Mouse (Mus musculus) brown adipose tissue, adult 24 weeks (tissue): ENCODE measurements around the gene Rsph3b. TPM values are rescaled to one million over a fixed set of nuclear protein-coding genes. Genes with fewer than 3 reads are reported as not detected.
"Not testable (repeated sequence)": the region's sequence is repeated elsewhere in the genome, so short reads cannot be mapped to it uniquely, and the experiment has no call there.

Experiments used
- H3K27ac ChIP-seq: fragments of 200-500 bp; replicated peaks from 2 replicates; pipeline ENCODE4 v1.5.1; 2012; ENCODE audit warnings: low read depth, mild to moderate bottlenecking, low read length
- H3K4me1 ChIP-seq: fragments of 200-500 bp; 2 replicates; pipeline ENCODE4 v1.6.1; 2012; ENCODE audit warnings: low read length, mixed read lengths; ENCODE audit not compliant: control insufficient read depth, insufficient read depth, insufficient read length
- H3K4me3 ChIP-seq: fragments of 200-500 bp; 2 replicates; pipeline ENCODE4 v1.5.1; 2012; ENCODE audit warnings: low read depth, mild to moderate bottlenecking, low read length, moderate library complexity; ENCODE audit not compliant: insufficient read depth
- polyA plus RNA-seq: library from polyadenylated mRNA; stranded (reverse); fragments of >200 nt; gene quantifications from 2 replicates; pipeline ENCODE4 v1.2.4, GENCODE M21; 2012; ENCODE audit not compliant: missing spikeins, insufficient read depth, insufficient read length

The Rsph3b gene
- polyA plus RNA-seq, 1 experiment = 82.4 TPM

- not testable (repeated sequence) for H3K27ac ChIP-seq, H3K4me3 ChIP-seq, H3K4me1 ChIP-seq
These were observed 14.5 kb upstream of the Rsph3b start for GRCm38 (mm10) chr17:6962936-6963335.

DNA sequence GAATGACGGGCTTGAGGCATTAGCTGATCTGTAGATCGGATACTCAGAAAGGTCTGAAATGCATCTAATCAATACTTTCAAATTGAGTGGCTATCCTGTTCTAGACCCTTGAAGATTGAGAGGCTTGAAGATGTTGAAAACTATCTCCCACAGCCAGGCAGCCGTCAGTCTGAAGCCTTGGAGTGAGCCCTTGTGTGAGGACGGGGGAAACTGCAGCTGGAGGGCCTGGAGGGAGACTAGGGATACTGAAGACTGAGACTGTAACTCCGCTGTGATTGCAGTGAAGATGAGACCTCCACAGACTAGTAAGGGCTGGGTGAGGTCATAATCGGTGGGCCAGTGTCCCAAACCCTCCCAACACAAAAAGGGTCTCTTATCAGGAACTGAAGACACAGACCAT, 13.9 kb upstream of the Rsph3b start:
- not testable (repeated sequence) for H3K4me3 ChIP-seq, H3K4me1 ChIP-seq, H3K27ac ChIP-seq

- H3K4me1 ChIP-seq = not testable (repeated sequence)
- H3K4me3 ChIP-seq = peak overlapping the region; percentile 48
- peak overlapping the region; percentile 37 for H3K27ac ChIP-seq
These were observed 12.9 kb upstream of the Rsph3b start for GRCm38 (mm10) chr17:6961181-6962000.

DNA sequence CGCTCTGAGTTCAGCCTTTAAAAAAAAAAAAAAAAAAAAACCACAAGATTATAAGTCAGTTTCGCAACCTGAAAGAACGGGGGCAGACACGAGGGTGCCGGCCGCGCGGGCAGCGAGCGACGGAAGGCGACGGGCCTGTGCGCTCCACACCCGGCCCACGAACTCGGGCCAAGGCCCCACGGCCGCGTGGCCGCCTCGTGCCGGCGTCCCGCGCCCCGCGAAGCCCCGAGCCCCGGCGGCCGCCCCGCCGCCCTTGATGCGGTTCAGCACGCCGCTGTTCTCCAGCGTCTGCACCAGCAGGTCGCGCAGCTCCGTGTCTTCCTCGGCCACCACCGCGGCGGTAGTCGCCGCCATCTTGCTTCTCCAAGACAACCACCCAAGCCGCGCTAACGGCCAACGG, 12.3 kb upstream of the Rsph3b start, which contains the start of gene Tagap1:
Tagap1 (minus strand) TSS at position 381 of the 400 bp plus-strand sequence.
- not testable (repeated sequence) for H3K4me1 ChIP-seq
- H3K27ac ChIP-seq = peak within 1 kb of the TSS; percentile 37
- H3K4me3 ChIP-seq = peak within 1 kb of the TSS; percentile 60

- H3K27ac ChIP-seq, H3K4me1 ChIP-seq: not testable (repeated sequence)
- peak overlapping the region; percentile 60 for H3K4me3 ChIP-seq
These were observed 11.9 kb upstream of the Rsph3b start for GRCm38 (mm10) chr17:6960349-6960748.

DNA sequence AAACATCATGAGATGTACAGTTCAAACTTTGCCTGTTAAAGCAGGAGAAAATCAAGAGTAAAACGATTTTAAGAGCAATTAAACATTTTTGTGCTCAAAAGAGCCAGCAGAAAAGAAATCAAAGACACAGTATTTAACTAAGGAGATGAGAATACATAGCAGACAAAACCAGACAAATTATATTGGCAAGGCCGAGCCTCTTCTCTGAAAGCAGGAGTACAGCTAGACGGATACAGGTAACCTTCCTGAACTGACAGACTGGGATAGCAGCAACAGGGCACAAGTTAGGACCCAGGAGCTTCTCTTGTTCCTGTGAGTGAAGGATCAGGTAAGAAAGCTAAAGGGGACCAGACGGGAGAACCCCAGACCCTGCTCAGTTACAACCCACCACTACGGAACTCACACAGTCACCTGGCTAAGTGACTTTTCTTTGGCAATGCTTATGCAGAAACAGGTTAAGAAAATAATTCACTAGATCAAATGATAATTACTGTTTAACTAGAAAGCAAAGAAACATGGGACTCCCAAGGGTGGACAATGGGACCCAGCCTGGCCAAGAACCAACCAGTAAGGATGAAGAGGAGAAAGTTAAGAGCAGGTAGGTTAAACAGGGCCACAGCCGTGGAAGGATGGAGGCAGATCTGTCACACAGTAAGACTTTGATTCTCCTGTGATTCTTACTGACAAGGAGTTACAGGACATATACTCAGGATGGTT, 11.2 kb upstream of the Rsph3b start:
- not testable (repeated sequence) for H3K4me1 ChIP-seq, H3K27ac ChIP-seq, H3K4me3 ChIP-seq

GRCm38 (mm10) chr17:6958881-6959280, 10.4 kb upstream of the Rsph3b start:
- H3K4me1 ChIP-seq, H3K27ac ChIP-seq: not testable (repeated sequence)

DNA sequence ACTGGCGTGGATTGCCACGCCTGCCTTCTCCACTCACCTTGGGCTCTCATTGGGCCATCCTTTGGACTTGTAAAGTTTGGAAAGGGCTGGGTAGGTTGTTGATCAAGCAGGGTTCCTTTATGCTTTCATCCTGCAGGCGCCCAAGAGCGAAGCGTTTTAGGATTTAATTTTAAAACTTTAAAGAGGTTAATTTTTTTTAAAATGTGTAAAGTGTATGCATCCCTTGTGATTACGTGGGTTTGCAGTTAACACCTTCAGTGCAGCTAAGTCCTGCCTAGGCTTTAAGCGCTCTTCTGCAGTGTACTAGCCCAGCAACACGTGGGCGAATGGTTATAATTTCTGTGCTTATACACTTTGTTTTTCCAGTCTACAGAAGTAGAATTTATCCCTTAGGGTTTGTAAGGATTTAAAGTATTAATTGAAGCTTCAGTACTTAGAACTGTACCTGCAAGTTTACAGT, 317 bp upstream of the Rsph3b start:
- H3K4me3 ChIP-seq = peak overlapping the region; percentile 91
- not testable (repeated sequence) for H3K4me1 ChIP-seq, H3K27ac ChIP-seq

More at GRCm38 (mm10) chr17:6958881-6959280, 10.4 kb upstream of the Rsph3b start:
- not testable (repeated sequence) for H3K4me3 ChIP-seq

GRCm38 (mm10) chr17:6947637-6947983, 872 bp downstream of the Rsph3b start:
- not testable (repeated sequence) for H3K27ac ChIP-seq, H3K4me1 ChIP-seq
- H3K4me3 ChIP-seq = peak overlapping the region; percentile 91

- H3K4me3 ChIP-seq, H3K27ac ChIP-seq, H3K4me1 ChIP-seq: not testable (repeated sequence)
These were observed 5.9 kb downstream of the Rsph3b start for GRCm38 (mm10) chr17:6942560-6942959.

DNA sequence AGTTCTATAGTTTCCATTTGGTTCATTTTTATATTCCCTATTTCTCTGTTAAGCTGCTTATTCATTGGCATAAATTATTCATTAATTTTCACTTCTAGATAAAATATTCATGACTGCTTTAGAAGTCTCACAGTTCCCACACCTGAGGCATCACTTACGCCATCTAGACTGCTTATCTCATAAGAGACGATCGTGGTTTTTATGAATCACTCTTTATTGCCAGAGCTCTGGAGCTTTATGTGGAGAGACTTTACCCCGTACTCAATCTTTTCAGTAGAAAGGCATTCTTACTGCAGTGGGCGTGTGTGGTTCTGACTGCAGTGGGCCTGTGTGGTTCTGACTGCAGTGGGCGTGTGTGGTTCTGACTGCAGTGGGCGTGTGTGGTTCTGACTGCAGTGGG, 16.9 kb downstream of the Rsph3b start:
- not testable (repeated sequence) for H3K4me1 ChIP-seq, H3K27ac ChIP-seq, H3K4me3 ChIP-seq

GRCm38 (mm10) chr17:6920351-6920894, 28.1 kb downstream of the Rsph3b start:
- H3K27ac ChIP-seq, H3K4me1 ChIP-seq, H3K4me3 ChIP-seq: not testable (repeated sequence)

GRCm38 (mm10) chr17:6919388-6919787, 29.1 kb downstream of the Rsph3b start:
- H3K4me3 ChIP-seq, H3K4me1 ChIP-seq: not testable (repeated sequence)

DNA sequence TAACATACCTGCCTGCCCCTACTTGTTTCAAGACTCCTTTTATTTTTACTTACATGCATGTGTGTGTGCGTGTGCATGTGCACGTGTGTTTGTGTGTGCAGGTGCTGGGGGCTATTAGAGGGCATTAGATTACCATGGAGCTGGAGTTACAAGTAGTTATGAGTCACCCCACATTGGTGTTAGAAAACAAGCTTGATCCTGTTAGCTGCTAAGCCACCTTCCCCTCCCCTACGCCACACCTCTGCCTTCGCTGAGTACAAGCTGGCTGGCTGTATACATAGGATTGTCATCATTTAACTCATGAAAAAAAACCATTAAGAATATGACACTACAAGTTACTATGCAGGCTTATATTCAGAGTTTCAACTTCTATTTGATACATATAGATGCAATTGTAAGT, 33.2 kb downstream of the Rsph3b start:
- H3K4me3 ChIP-seq, H3K4me1 ChIP-seq, H3K27ac ChIP-seq: not testable (repeated sequence)

More at GRCm38 (mm10) chr17:6919388-6919787, 29.1 kb downstream of the Rsph3b start:
- H3K27ac ChIP-seq = not testable (repeated sequence)

DNA sequence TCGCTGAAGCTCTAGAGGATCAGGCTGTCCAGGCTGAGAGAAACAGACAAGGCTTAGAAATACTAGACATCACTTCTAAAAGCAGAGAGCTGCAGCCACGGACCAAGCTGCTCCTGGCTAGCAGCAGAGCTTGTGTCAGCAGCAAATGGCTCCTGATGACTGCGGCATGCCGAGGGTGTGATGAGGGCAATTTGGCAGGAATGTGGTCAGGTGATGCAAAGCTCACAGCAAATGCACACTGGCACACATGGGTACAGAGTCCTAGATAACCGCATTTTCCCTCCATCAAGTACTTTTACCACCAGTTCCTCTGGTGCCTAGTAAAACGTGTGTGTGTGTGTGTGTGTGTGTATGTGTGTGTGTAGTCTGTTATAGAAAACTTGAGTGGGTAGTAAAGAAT, 34.4 kb downstream of the Rsph3b start:
- not testable (repeated sequence) for H3K4me1 ChIP-seq, H3K4me3 ChIP-seq, H3K27ac ChIP-seq
